Mouse (Mus musculus): ENCODE results near the gene Xiap. TPM values are rescaled to one million over a fixed set of nuclear protein-coding genes. Genes with fewer than 3 reads are reported as not detected.

Xiap gene
- polyA plus RNA-seq, 1 experiment from 2014 or later, result 14.5 TPM

DNA sequence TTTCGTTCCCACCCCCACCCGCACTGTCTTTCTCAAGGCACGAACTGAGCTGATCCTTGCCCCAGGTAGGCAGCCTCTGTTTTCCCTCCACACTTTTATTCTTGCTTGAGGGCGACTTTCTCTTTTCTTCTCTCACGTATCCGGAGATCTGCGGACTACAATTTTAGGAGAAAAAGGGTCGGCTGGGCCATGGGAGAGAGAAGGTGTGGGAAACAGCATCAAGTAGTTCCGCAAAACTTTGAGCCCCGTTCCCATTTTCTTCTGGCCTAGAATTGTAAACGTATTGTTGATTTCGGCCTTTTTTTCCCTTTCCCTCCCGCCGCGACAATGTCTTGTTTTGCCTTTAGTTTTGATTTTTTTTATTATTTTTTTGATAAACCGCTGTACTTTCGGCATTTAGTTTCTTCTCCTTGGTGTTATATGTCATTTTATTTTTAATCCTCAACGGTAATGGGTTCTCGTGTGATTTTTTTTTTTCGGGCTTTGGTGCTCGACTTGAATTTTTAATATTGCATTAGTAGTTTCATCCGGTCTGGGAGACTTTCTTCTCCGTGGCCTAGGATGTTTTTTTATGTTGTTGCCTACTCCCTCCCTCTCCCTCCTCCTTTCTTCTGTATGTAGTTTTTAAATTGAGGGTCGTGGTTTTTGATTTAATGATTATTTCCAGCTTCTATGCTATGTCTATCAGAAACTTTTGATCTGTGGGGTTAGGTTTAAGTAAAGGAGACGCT lies 91.7 kb downstream of the Xiap start:
- H3K9me3 ChIP-seq, result no peaks in the 10 kb centered on the region
- ATAC-seq (ENCODE audit: insufficient number of reproducible peaks, insufficient read depth, low FRiP score, low TSS enrichment), result no peak
- H3K4me3 ChIP-seq, result peak overlapping the region; percentile 58
- H3K27ac ChIP-seq, result peak overlapping the region; percentile 99
- 19% methylated on average over 23 of the region's 25 CpGs for WGBS
- peak overlapping the region; percentile 83 for H3K9ac ChIP-seq
- H3K36me3 ChIP-seq, result no peaks in the 10 kb centered on the region
- peak overlapping the region; percentile 48 for H3K4me2 ChIP-seq (replicated peaks)
- H3K4me1 ChIP-seq, result no peaks in the 10 kb centered on the region
- H3K27me3 ChIP-seq, result no peaks in the 10 kb centered on the region

DNA sequence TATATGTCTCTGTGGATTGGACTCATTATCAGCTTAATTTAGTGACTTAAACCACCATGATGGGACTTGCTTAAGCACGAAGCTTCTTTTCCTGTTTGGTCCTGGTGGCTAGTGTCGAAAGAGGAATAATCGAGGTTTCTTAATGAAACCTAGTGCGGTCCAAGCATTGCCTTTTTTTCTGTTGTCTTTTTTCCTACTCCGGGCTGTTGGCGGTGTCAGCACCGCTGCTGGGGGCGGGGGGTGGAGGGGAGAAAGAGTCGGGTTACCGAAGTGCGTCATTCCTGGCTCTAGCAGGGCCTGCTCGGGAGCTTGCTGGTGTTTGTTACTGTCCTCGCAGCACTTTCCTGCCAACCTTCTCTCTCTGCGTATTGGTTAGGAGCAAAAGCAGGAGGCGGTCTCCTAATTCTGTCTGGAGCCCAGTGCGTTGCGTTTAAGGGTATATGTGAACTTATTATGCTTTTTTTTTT lies 92.5 kb downstream of the Xiap start:
- WGBS, result 14% methylated on average over 17 of the region's 17 CpGs
- Histone ChIP-seq H3K4me1 (no peaks in the 10 kb centered on the region), H3K27ac (peak overlapping the region; percentile 99), H3K9me3 (no peaks in the 10 kb centered on the region), H3K27me3 (no peaks in the 10 kb centered on the region), H3K36me3 (no peaks in the 10 kb centered on the region), H3K4me2 (replicated peaks) (peak overlapping the region; percentile 48), H3K4me3 (peak overlapping the region; percentile 58), H3K9ac (peak overlapping the region; percentile 40)
- peak; percentile 73 for ATAC-seq (ENCODE audit: insufficient number of reproducible peaks, insufficient read depth, low FRiP score, low TSS enrichment)

DNA sequence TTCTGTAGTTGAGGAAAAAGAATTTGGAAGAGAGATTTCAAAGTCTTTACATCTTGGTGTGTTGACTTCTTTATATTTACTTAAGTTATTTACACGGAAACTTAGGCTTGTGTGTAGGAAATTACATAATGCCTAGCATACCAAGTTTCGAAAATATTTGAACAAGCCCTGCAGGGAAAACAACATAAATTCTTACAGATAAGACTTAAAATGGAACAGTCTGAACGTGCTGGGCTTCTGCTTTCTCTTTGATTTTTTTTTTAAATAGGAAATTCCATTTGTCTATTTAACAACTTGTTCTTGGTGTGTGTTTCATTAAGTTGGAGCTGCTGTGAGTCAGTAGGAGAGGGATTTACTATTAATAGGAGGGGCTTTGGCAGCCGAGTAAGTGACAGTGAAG lies 93.6 kb downstream of the Xiap start:
- Histone ChIP-seq H3K4me2 (replicated peaks) (peak overlapping the region; percentile 48), H3K9me3 (no peaks in the 10 kb centered on the region), H3K36me3 (no peaks in the 10 kb centered on the region), H3K4me3 (peak overlapping the region; percentile 24; the same call in 1 of the 2 replicates), H3K27ac (no peak overlapping the region), H3K9ac (no peak overlapping the region), H3K27me3 (no peaks in the 10 kb centered on the region), H3K4me1 (no peaks in the 10 kb centered on the region)
- WGBS, result 30% methylated on average over 4 of the region's 4 CpGs
- no peak for ATAC-seq (ENCODE audit: insufficient number of reproducible peaks, insufficient read depth, low FRiP score, low TSS enrichment)

Other genes starting within 250 kb of the Xiap start
- 93.8 and 100 TPM in 2 replicates for gene Thoc2, start 139.0 kb upstream of the Xiap start, polyA plus RNA-seq (2016; fragmentation: Nextera tagmentation; extraction: Ambion mirVana)
- gene Stag2, start 89.6 kb downstream of the Xiap start, polyA plus RNA-seq (2016; fragmentation: Nextera tagmentation; extraction: Ambion mirVana), result 46.6 and 54.1 TPM in 2 replicates